Mouse (Mus musculus) limb, embryonic 14.5 days (tissue): ENCODE data around the gene Tpp1. TPM values are rescaled to one million over a fixed set of nuclear protein-coding genes. Genes with fewer than 3 reads are reported as not detected.
"Not testable (repeated sequence)": the region's sequence is repeated elsewhere in the genome, so short reads cannot be mapped to it uniquely, and the experiment has no call there.

ENCODE experiments used
- ATAC-seq: fragments of 200-750 bp; cut with Nextera tagmentation; 2 replicates; pipeline ENCODE4 v1.8.0; 2017; ENCODE audit warnings: low read depth, moderate number of reproducible peaks, moderate TSS enrichment; ENCODE audit not compliant: low FRiP score
- DNase-seq: peaks from one replicate; pipeline ENCODE4 v3.0.0-alpha.2; 2015; ENCODE audit warnings: low spot score
- H3K27ac ChIP-seq: fragments of 300-500 bp; sonication (generic); replicated peaks from 2 replicates; pipeline ENCODE4 v1.5.1; 2014; ENCODE audit warnings: low read depth, mild to moderate bottlenecking, low read length, moderate library complexity, mixed read lengths
- H3K27me3 ChIP-seq: fragments of 300-500 bp; sonication (generic); 2 replicates; pipeline ENCODE4 v1.6.1; 2014; ENCODE audit warnings: low read length, mixed read lengths; ENCODE audit not compliant: control insufficient read depth, insufficient read depth
- H3K36me3 ChIP-seq: fragments of 300-500 bp; sonication (generic); 2 replicates; pipeline ENCODE4 v1.6.1; 2014; ENCODE audit warnings: mild to moderate bottlenecking, low read length, moderate library complexity, mixed read lengths; ENCODE audit not compliant: control insufficient read depth, insufficient read depth
- H3K4me1 ChIP-seq: fragments of 300-500 bp; sonication (generic); 2 replicates; pipeline ENCODE4 v1.6.1; 2014; ENCODE audit warnings: antibody characterized with exemption, low read length, mixed read lengths; ENCODE audit not compliant: control insufficient read depth, insufficient read depth
- H3K4me2 ChIP-seq: fragments of 300-500 bp; sonication (generic); replicated peaks from 2 replicates; pipeline ENCODE4 v1.6.1; 2014; ENCODE audit warnings: low read depth, mild to moderate bottlenecking, low read length, moderate library complexity; ENCODE audit not compliant: severe bottlenecking
- H3K4me3 ChIP-seq: fragments of 300-500 bp; sonication (generic); replicated peaks from 2 replicates; pipeline ENCODE4 v1.5.1; 2014; ENCODE audit warnings: low read length
- H3K9ac ChIP-seq: fragments of 300-500 bp; sonication (generic); 2 replicates; pipeline ENCODE4 v1.6.1; 2014; ENCODE audit warnings: mild to moderate bottlenecking, low read depth, low read length, moderate library complexity; ENCODE audit not compliant: severe bottlenecking
- H3K9me3 ChIP-seq: fragments of 300-500 bp; sonication (generic); 2 replicates; pipeline ENCODE4 v1.6.1; 2016; ENCODE audit warnings: low read length; ENCODE audit not compliant: control insufficient read depth
- POLR2A ChIP-seq: fragments of 200-500 bp; IDR thresholded peaks from 2 replicates; pipeline ENCODE4 v1.8.0; 2012; ENCODE audit warnings: inconsistent platforms, mild to moderate bottlenecking, moderate library complexity, borderline replicate concordance; ENCODE audit not compliant: insufficient read depth, insufficient read length; ENCODE audit errors: extremely low read depth
- WGBS: fragments of 180-500 bp; shearing (Covaris S2); extraction: QIAGEN DNeasy Blood & Tissue Kit; methylation state at CpG from one replicate; pipeline ENCODE4 v1.1.7; 2014; 5-methylcytosine and 5-hydroxymethylcytosine counted together
- polyA plus RNA-seq, 2 experiments: library from polyadenylated mRNA; depleted of rRNA in 1 of 2; stranded (reverse) in 1 of 2; unstranded in 1 of 2; fragments of >200 nt; fragmentation: Nextera tagmentation in 1 of 2; extraction: Ambion mirVana in 1 of 2; gene quantifications; 2 replicates each; pipeline versions ENCODE4 v1.2.1 to v1.2.3; 2012 to 2014

The Tpp1 gene
- polyA plus RNA-seq, 2 experiments, result 58.5 to 64.9 TPM

GRCm38 (mm10) chr7:105743926-105744590 is 8.0 kb downstream of the Tpp1 start, which contains the start of gene Taf10:
Gene Taf10, minus strand, starts transcription at chr7:105744361.
- peak within 1 kb of the TSS; percentile 87 for H3K9ac ChIP-seq
- H3K27me3 ChIP-seq, result no peaks in the 10 kb centered on the region
- 0% methylated on average over 19 of the region's 67 CpGs for WGBS
- peak within 1 kb of the TSS; percentile 88 for H3K4me3 ChIP-seq
- H3K4me2 ChIP-seq, result peak within 1 kb of the TSS; percentile 76
- H3K9me3 ChIP-seq, result no peaks in the 10 kb centered on the region
- ATAC-seq (peak; percentile 95), DNase-seq (peak; percentile 89)
- TF ChIP-seq POLR2A, result peak; percentile 33; the same call in 1 of the 2 replicates
- peak within 1 kb of the TSS; percentile 77 for H3K27ac ChIP-seq
- H3K4me1 ChIP-seq, result peaks cover 3% of the 10 kb centered on the region; the same call in 1 of the 2 replicates
- peaks cover 42% of the 10 kb centered on the region for H3K36me3 ChIP-seq

- 38% methylated on average over 17 of the region's 20 CpGs for WGBS
- not testable (repeated sequence) for H3K27me3 ChIP-seq, DNase-seq, H3K4me1 ChIP-seq, ATAC-seq, H3K9me3 ChIP-seq, H3K27ac ChIP-seq
- peak overlapping the region; percentile 76 for H3K4me2 ChIP-seq
- H3K9ac ChIP-seq, result peak overlapping the region; percentile 87
- peaks cover 42% of the 10 kb centered on the region for H3K36me3 ChIP-seq
- H3K4me3 ChIP-seq, result peak overlapping the region; percentile 88
These were observed 8.6 kb downstream of the Tpp1 start for GRCm38 (mm10) chr7:105743246-105743925.

GRCm38 (mm10) chr7:105742539-105743215 is 9.4 kb downstream of the Tpp1 start:
- not testable (repeated sequence) for DNase-seq, H3K9me3 ChIP-seq, H3K4me3 ChIP-seq, H3K27me3 ChIP-seq, H3K4me2 ChIP-seq, H3K9ac ChIP-seq, H3K27ac ChIP-seq, ATAC-seq
- Histone ChIP-seq H3K4me1 (peaks cover 14% of the 10 kb centered on the region), H3K36me3 (peaks cover 42% of the 10 kb centered on the region)
- WGBS, result 80% methylated on average over 7 of the region's 7 CpGs

- Histone ChIP-seq H3K4me1 (peaks cover 18% of the 10 kb centered on the region), H3K36me3 (peaks cover 41% of the 10 kb centered on the region), H3K4me3 (no peak overlapping the region), H3K9ac (no peak overlapping the region), H3K27ac (no peak overlapping the region), H3K9me3 (no peaks in the 10 kb centered on the region), H3K4me2 (no peak overlapping the region), H3K27me3 (no peaks in the 10 kb centered on the region)
- no peak for DNase-seq
- no peak for ATAC-seq
- no peak for TF ChIP-seq POLR2A
- 93% methylated on average over 9 of the region's 9 CpGs for WGBS
These were observed 10.1 kb downstream of the Tpp1 start for GRCm38 (mm10) chr7:105741978-105742377.

- H3K4me1 ChIP-seq, result peaks cover 18% of the 10 kb centered on the region
- no peaks in the 10 kb centered on the region for H3K27me3 ChIP-seq
- no peak overlapping the region for H3K27ac ChIP-seq
- H3K9me3 ChIP-seq, result no peaks in the 10 kb centered on the region
- no peak overlapping the region for H3K4me2 ChIP-seq
- WGBS, result 81% methylated on average over 6 of the region's 6 CpGs
- no peak overlapping the region for H3K9ac ChIP-seq
- no peak for DNase-seq
- no peak overlapping the region for H3K4me3 ChIP-seq
- H3K36me3 ChIP-seq, result peaks cover 34% of the 10 kb centered on the region
- ATAC-seq, result no peak
- TF ChIP-seq POLR2A, result no peak
These were observed 11.2 kb downstream of the Tpp1 start for GRCm38 (mm10) chr7:105740851-105741250.
